Mouse (Mus musculus) spleen, adult 2 months (tissue): ENCODE measurements around the gene Gm28038. TPM values are rescaled to one million over a fixed set of nuclear protein-coding genes. Genes with fewer than 3 reads are reported as not detected.

ENCODE experiments used
- DNase-seq, 2 experiments: peaks; one replicate each; pipeline versions ENCODE4 v3.0.0 to v3.0.0-alpha.2; 2012 to 2021; ENCODE audit warnings: low spot score in 2 of 2, low read depth in 1 of 2
- H3K27ac ChIP-seq: fragments of 200-500 bp; 2 replicates; pipeline ENCODE4 v1.5.1; 2012; ENCODE audit warnings: low read length, inconsistent platforms; ENCODE audit not compliant: insufficient read depth
- H3K27me3 ChIP-seq: fragments of 200-500 bp; 2 replicates; pipeline ENCODE4 v1.6.1; 2012; ENCODE audit warnings: mild to moderate bottlenecking, moderate library complexity, low read length, inconsistent platforms; ENCODE audit not compliant: control insufficient read depth, insufficient read depth
- H3K36me3 ChIP-seq: fragments of 200-500 bp; 2 replicates; pipeline ENCODE4 v1.6.1; 2012; ENCODE audit warnings: mild to moderate bottlenecking, low read length, inconsistent platforms; ENCODE audit not compliant: control insufficient read depth, insufficient read depth
- H3K4me1 ChIP-seq: fragments of 200-500 bp; 2 replicates; pipeline ENCODE4 v1.6.1; 2011; ENCODE audit warnings: inconsistent platforms; ENCODE audit not compliant: control insufficient read depth, insufficient read depth, insufficient read length
- H3K4me3 ChIP-seq: fragments of 200-500 bp; 2 replicates; pipeline ENCODE4 v1.5.1; 2011; ENCODE audit warnings: mild to moderate bottlenecking, inconsistent platforms; ENCODE audit not compliant: insufficient read depth, insufficient read length; ENCODE audit errors: extremely low read depth
- CTCF ChIP-seq: fragments of 200-500 bp; IDR thresholded peaks from 2 replicates; pipeline ENCODE4 v1.5.1; 2011; ENCODE audit warnings: mild to moderate bottlenecking, inconsistent platforms; ENCODE audit not compliant: insufficient read depth, insufficient read length, insufficient replicate concordance; ENCODE audit errors: extremely low read depth
- POLR2A ChIP-seq: fragments of 200-500 bp; IDR thresholded peaks from 2 replicates; pipeline ENCODE4 v1.6.1; 2011; ENCODE audit warnings: low read depth, low read length, inconsistent platforms
- WGBS: fragments of 180-500 bp; shearing (Covaris S2); methylation state at CpG from one replicate; pipeline ENCODE4 v1.1.7; 2018; 5-methylcytosine and 5-hydroxymethylcytosine counted together
- polyA plus RNA-seq: library from polyadenylated mRNA; depleted of rRNA; stranded (reverse); fragments of >200 nt; gene quantifications from 2 replicates; pipeline ENCODE4 v1.2.3, GENCODE M21; 2012

Gm28038 gene
- polyA plus RNA-seq, 1 experiment = not detected

DNA sequence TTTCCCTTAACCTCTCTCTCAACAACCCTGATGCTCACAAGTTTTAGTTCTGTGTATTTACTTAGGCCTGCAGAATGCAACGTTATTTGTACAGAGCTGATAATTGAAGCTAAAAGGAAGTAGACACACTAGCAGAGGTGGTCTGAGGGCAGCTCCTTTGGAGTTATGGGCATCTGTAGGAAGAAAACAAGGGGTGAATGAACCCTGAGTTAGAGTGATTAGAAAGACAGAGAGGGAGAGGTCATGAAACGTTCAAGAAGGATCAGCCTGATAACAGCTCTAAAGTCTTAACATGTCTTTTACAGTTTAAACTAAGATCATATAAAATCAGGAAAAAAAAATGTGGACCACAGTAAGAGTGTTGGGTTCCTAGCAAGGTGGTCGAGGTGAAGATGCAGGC lies 28.5 kb downstream of the Gm28038 start:
- no peaks in the 10 kb centered on the region for H3K27me3 ChIP-seq
- 75% methylated on average over 3 of the region's 3 CpGs for WGBS
- TF ChIP-seq POLR2A (no peak), CTCF (no peak)
- H3K4me1 ChIP-seq = no peaks in the 10 kb centered on the region
- no peak overlapping the region for H3K4me3 ChIP-seq
- no peak for DNase-seq
- no peak overlapping the region for H3K27ac ChIP-seq
- H3K36me3 ChIP-seq = peaks cover 46% of the 10 kb centered on the region

DNA sequence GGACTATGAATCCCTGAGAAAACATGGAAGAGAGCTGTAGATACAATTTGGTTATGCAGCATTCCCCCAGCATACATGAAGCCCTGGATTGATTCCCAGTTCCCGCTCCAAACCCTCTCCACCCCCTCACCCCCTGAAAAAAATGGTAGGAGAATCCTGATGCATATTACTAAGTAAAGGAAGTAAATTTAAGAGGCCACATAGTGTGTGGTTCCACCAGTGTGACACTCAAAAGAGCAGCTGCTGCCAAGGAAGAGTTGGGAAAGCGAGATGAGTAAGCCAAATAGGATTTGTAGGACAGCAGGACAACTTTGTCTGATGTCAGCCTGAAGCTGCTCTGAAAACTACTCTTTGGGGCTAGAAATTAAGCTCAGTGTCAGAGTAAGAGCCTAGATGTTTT lies 30.6 kb downstream of the Gm28038 start:
- Histone ChIP-seq H3K36me3 (peaks cover 41% of the 10 kb centered on the region), H3K4me3 (no peak overlapping the region), H3K4me1 (no peaks in the 10 kb centered on the region), H3K27me3 (no peaks in the 10 kb centered on the region), H3K27ac (no peak overlapping the region)
- TF ChIP-seq CTCF (no peak), POLR2A (no peak)
- no peak for DNase-seq
- WGBS = 92% methylated on average over 2 of the region's 2 CpGs

DNA sequence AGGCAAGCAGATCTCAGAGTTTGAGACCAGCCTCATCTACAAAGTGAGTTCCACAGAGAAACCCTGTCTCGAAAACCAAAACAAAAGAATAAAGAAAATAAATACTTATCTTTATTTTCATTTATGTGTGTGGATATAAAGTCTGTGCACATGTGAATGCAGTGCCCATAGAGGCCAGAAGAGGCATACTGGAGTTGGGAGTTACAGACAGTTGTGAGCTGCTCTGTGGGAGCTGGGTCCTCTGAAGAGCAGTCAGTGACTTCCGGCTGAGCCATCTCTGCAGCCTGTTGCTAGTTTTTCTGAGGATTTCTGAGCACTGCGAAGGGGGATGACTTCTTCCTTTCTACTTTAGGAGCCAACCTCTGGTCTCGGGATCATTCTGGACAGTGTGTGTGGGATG lies 35.3 kb downstream of the Gm28038 start:
- Histone ChIP-seq H3K4me1 (no peaks in the 10 kb centered on the region), H3K27me3 (no peaks in the 10 kb centered on the region), H3K27ac (no peak overlapping the region), H3K4me3 (no peak overlapping the region), H3K36me3 (peaks cover 29% of the 10 kb centered on the region)
- 96% methylated on average over 4 of the region's 4 CpGs for WGBS
- no peak for TF ChIP-seq CTCF
- TF ChIP-seq POLR2A = no peak
- DNase-seq = no peak

DNA sequence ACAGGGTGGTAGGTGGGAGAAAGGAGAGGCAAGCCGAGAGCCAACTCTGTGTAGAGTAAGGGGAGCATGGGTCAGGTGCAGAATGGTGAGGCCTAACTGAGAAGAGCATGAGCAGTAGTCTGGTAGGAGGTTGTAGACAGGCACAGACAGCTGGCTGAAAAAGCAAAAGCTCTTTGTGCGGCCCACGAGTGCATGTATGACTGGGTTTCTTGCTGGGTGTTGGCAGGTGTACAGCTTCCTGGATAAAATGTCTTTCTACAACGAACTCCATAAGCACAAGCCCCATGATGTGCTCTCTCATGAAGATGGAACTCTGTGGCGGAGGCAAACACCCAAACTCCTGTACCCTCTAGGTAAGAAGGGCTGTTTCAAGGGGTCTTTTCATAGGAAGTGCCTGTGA lies 36.1 kb downstream of the Gm28038 start:
- 94% methylated on average over 5 of the region's 5 CpGs for WGBS
- no peak for DNase-seq
- Histone ChIP-seq H3K27ac (no peak overlapping the region), H3K4me1 (no peaks in the 10 kb centered on the region), H3K27me3 (no peaks in the 10 kb centered on the region), H3K36me3 (peaks cover 29% of the 10 kb centered on the region), H3K4me3 (no peak overlapping the region)
- TF ChIP-seq CTCF (no peak), POLR2A (no peak)

GRCm38 (mm10) chr2:30319260-30319659 lies 38.4 kb downstream of the Gm28038 start:
- Histone ChIP-seq H3K27me3 (no peaks in the 10 kb centered on the region), H3K4me3 (no peak overlapping the region), H3K27ac (no peak overlapping the region), H3K4me1 (no peaks in the 10 kb centered on the region), H3K36me3 (peaks cover 36% of the 10 kb centered on the region)
- 86% methylated on average over 4 of the region's 4 CpGs for WGBS
- DNase-seq = no peak
- TF ChIP-seq CTCF (no peak), POLR2A (no peak)

- WGBS = 95% methylated on average over 7 of the region's 7 CpGs
- Histone ChIP-seq H3K36me3 (peaks cover 47% of the 10 kb centered on the region), H3K27me3 (no peaks in the 10 kb centered on the region), H3K4me3 (no peak overlapping the region), H3K27ac (no peak overlapping the region), H3K4me1 (no peaks in the 10 kb centered on the region)
- no peak for DNase-seq
- TF ChIP-seq POLR2A (no peak), CTCF (no peak)
Measured at GRCm38 (mm10) chr2:30323111-30323510, 42.3 kb downstream of the Gm28038 start.

- Histone ChIP-seq H3K4me1 (no peaks in the 10 kb centered on the region), H3K27ac (no peak overlapping the region), H3K4me3 (no peak overlapping the region), H3K27me3 (no peaks in the 10 kb centered on the region), H3K36me3 (peaks cover 52% of the 10 kb centered on the region)
- TF ChIP-seq POLR2A (no peak), CTCF (no peak)
- no peak for DNase-seq
- WGBS = 93% methylated on average over 5 of the region's 5 CpGs
Measured at GRCm38 (mm10) chr2:30325296-30325695, 44.5 kb downstream of the Gm28038 start.

DNA sequence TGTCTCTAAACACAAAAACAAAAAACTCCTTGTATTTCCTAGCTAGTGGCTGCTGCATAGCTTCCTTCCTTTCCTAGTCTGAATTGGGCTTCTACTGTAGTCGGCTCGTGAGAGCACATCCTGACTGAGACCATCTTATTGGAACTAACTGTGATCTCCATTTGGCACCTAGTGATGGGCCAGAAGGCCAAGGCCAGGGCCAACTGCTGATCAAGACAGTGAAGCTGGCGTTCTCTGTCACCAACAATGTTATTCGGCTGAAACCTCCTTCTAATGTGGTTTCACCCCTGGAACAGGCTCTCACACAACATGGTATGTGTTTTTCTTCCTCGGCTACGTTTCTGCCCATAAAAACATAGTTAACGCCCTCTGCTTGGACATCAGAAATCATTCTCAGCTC lies 46.4 kb downstream of the Gm28038 start:
- Histone ChIP-seq H3K36me3 (peaks cover 52% of the 10 kb centered on the region), H3K4me1 (no peaks in the 10 kb centered on the region), H3K4me3 (no peak overlapping the region), H3K27ac (no peak overlapping the region), H3K27me3 (no peaks in the 10 kb centered on the region)
- 93% methylated on average over 7 of the region's 7 CpGs for WGBS
- no peak for DNase-seq
- TF ChIP-seq POLR2A (no peak), CTCF (no peak)
